Mouse (Mus musculus) gastrocnemius, postnatal 4 days (tissue): ENCODE measurements around the gene Prx. TPM values are rescaled to one million over a fixed set of nuclear protein-coding genes. Genes with fewer than 3 reads are reported as not detected.
A peak's percentile ranks its signal among the peaks of the same experiment; 100 is the strongest.

Experiments
- DNase-seq, 2 experiments: peaks; one replicate each; pipeline ENCODE4 v3.0.0; 2021 to 2022; ENCODE audit warnings: low spot score in 2 of 2, mixed read lengths in 2 of 2
- long read RNA-seq, 2 experiments: library from polyadenylated mRNA; stranded (forward); transcript quantifications; one replicate each; pipeline ENCODE4 v2.0.0; 2021
- total RNA-seq, 2 experiments: library from RNA; stranded (reverse); gene quantifications; 2 replicates each; pipeline ENCODE4 v1.2.3; 2021

The Prx gene
- 10 to 100 TPM; 36.6 to 38.2 TPM for total RNA-seq
- long read RNA-seq, experiment 1, full-length matches to known transcripts = 17 of 55 reads
- long read RNA-seq, experiment 1, partial matches to known transcripts = 8 of 55 reads
- long read RNA-seq, experiment 1, other reads (novel, unspliced or antisense) = 30 of 55 reads
- long read RNA-seq, experiment 2, full-length matches to known transcripts = 15 of 33 reads
- long read RNA-seq, experiment 2, partial matches to known transcripts = 5 of 33 reads
- long read RNA-seq, experiment 2, other reads (novel, unspliced or antisense) = 13 of 33 reads

- DNase-seq = no peak
Measured at GRCm38 (mm10) chr7:27499036-27499435, at the start of gene Prx. TSS of gene Prx (plus strand) at chr7:27499324.

GRCm38 (mm10) chr7:27451359-27451758 is 47.8 kb upstream of the Prx start:
- DNase-seq = no peak

GRCm38 (mm10) chr7:27452206-27452770 is 46.8 kb upstream of the Prx start:
- no peak for DNase-seq

GRCm38 (mm10) chr7:27454461-27455121 is 44.5 kb upstream of the Prx start:
- DNase-seq = no peak

- no peak for DNase-seq
Measured at GRCm38 (mm10) chr7:27455273-27455672, 43.9 kb upstream of the Prx start.

- DNase-seq = no peak
Measured at GRCm38 (mm10) chr7:27458614-27459013, 40.5 kb upstream of the Prx start.

GRCm38 (mm10) chr7:27459640-27460039 is 39.5 kb upstream of the Prx start:
- DNase-seq = no peak

GRCm38 (mm10) chr7:27460477-27460876 is 38.6 kb upstream of the Prx start:
- DNase-seq = no peak

- DNase-seq = no peak
Measured at GRCm38 (mm10) chr7:27467648-27468047, 31.5 kb upstream of the Prx start.

GRCm38 (mm10) chr7:27471390-27472120 is 27.6 kb upstream of the Prx start:
- DNase-seq = no peak

GRCm38 (mm10) chr7:27472596-27472995 is 26.5 kb upstream of the Prx start:
- no peak for DNase-seq

GRCm38 (mm10) chr7:27473156-27473834 is 25.8 kb upstream of the Prx start, which contains the start of gene Sertad3:
TSS of gene Sertad3 (plus strand) at chr7:27473768.
- DNase-seq = peak; percentile 100

GRCm38 (mm10) chr7:27473835-27474489 is 25.2 kb upstream of the Prx start:
- DNase-seq = no peak

GRCm38 (mm10) chr7:27474490-27474954 is 24.6 kb upstream of the Prx start:
- peak; percentile 97 to 99 for DNase-seq

- no peak for DNase-seq
Measured at GRCm38 (mm10) chr7:27475596-27475995, 23.5 kb upstream of the Prx start.

- no peak for DNase-seq
Measured at GRCm38 (mm10) chr7:27476098-27476635, 23.0 kb upstream of the Prx start.

GRCm38 (mm10) chr7:27478561-27478960 is 20.6 kb upstream of the Prx start:
- DNase-seq = no peak

GRCm38 (mm10) chr7:27479750-27480149 is 19.4 kb upstream of the Prx start:
- no peak for DNase-seq

GRCm38 (mm10) chr7:27480506-27480905 is 18.6 kb upstream of the Prx start:
- DNase-seq = no peak

GRCm38 (mm10) chr7:27480927-27481626 is 18.0 kb upstream of the Prx start:
- DNase-seq = no peak
